In genomic region chr3:100488251-100489132, GRCm38 (mm10) we compare ENCODE assay signal across 8 mouse cellular contexts. TPM values are rescaled to one million over a fixed set of nuclear protein-coding genes. Genes with fewer than 3 reads are reported as not detected.
DNase-seq lines count a peak whose midpoint lies in the region; ATAC-seq lines count a peak whose summit lies in the region.

No protein-coding gene starts in this region.

- peak overlapping the region; percentile 78 for H3K4me3 ChIP-seq in hindbrain, embryonic 14.5 days (replicated peaks; ENCODE audit: low read length)

- under 1% methylated on average over 64 of the region's 66 CpGs for WGBS in hindbrain, embryonic 14.5 days

- intact Hi-C loops in left cerebral cortex, postnatal 25 days (cut with DNase I) = loop anchor here (2.0 kb wide), 1 partner anchor 66 kb away; no protein-coding TSS in a partner anchor

- ATAC-seq in hindbrain, embryonic 14.5 days (ENCODE audit: low FRiP score) = peak; percentile 52
- peak; percentile 58 for ATAC-seq in megakaryocyte progenitor cell, adult 5-6 weeks (replicated peaks; ENCODE audit: poor library complexity)

- no peaks in the 10 kb centered on the region for H3K36me3 ChIP-seq in hindbrain, embryonic 14.5 days (replicated peaks; ENCODE audit: control insufficient read depth, insufficient read depth)

- H3K4me1 ChIP-seq in hindbrain, embryonic 14.5 days (replicated peaks; ENCODE audit: control insufficient read depth, insufficient read depth, low read length) = peaks cover 6% of the 10 kb centered on the region; the same call in 1 of the 2 replicates

- H3K27ac ChIP-seq in hindbrain, embryonic 14.5 days = no peak overlapping the region

- no peaks in the 10 kb centered on the region for H3K9me3 ChIP-seq in hindbrain, embryonic 14.5 days (ENCODE audit: control insufficient read depth, low read length)

- peaks cover 42% of the 10 kb centered on the region for H3K27me3 ChIP-seq in hindbrain, embryonic 14.5 days (ENCODE audit: control insufficient read depth, insufficient read depth, low read length)

- peak; percentile 68 for DNase-seq in ZHBTc4 (ENCODE audit: low read depth, low spot score)
- DNase-seq in cerebellum, postnatal 25 days = peak; percentile 34 to 63
- DNase-seq in gastrocnemius, adult 18-20 months (ENCODE audit: low spot score) = peak; percentile 68
- DNase-seq in hindbrain, embryonic 14.5 days (ENCODE audit: low spot score) = peak; percentile 33
- DNase-seq in left cerebral cortex, postnatal 25 days (ENCODE audit: low spot score in 2 of 2) = peak; percentile 16
- peak; percentile 31 for DNase-seq in right cerebral cortex, postnatal 25 days
- peak; percentile 62 to 77 for DNase-seq in urinary bladder, postnatal 4 days (ENCODE audit: low spot score in 2 of 2)

- peak overlapping the region; percentile 53 for H3K9ac ChIP-seq in hindbrain, embryonic 14.5 days

- H3K4me2 ChIP-seq in hindbrain, embryonic 14.5 days (replicated peaks) = peak overlapping the region; percentile 92

RNA-seq across cellular contexts. Expression of gene Tent5c, which starts 0.6 kb away (rescaled TPM):
- total RNA-seq in gastrocnemius, adult 18-20 months (2021) = 1 to 10 TPM; 1.4 to 1.8 TPM
- polyA plus RNA-seq in hindbrain, embryonic 14.5 days (2014; fragmentation: Nextera tagmentation; extraction: Ambion mirVana) = 3.2 and 5.7 TPM in 2 replicates
- total RNA-seq in left cerebral cortex, postnatal 25 days (2021) = 1 to 10 TPM; 2.5 to 3.2 TPM
- 1.0 and 1.3 TPM in 2 replicates for total RNA-seq in megakaryocyte progenitor cell, adult 5-6 weeks (2015)
- 0.71 and 0.91 TPM in 2 replicates for total RNA-seq in megakaryocyte progenitor cell, adult 5-6 weeks (2017)

Comparison
In these comparisons a context has a peak if more than half of its experiments do, and no peak if none do; other contexts are left out.
1. DNase-seq: peak in every context shown above with its lines; median percentile 70 in urinary bladder, postnatal 4 days; 68 in ZHBTc4; 68 in gastrocnemius, adult 18-20 months; 48 in cerebellum, postnatal 25 days; 33 in hindbrain, embryonic 14.5 days; 31 in right cerebral cortex, postnatal 25 days; 16 in left cerebral cortex, postnatal 25 days.